Mouse (Mus musculus): ENCODE results near the gene Galr2. TPM values are rescaled to one million over a fixed set of nuclear protein-coding genes. Genes with fewer than 3 reads are reported as not detected.

Galr2 gene
- polyA plus RNA-seq, 1 experiment from 2014 or later, result 0.29 TPM

DNA sequence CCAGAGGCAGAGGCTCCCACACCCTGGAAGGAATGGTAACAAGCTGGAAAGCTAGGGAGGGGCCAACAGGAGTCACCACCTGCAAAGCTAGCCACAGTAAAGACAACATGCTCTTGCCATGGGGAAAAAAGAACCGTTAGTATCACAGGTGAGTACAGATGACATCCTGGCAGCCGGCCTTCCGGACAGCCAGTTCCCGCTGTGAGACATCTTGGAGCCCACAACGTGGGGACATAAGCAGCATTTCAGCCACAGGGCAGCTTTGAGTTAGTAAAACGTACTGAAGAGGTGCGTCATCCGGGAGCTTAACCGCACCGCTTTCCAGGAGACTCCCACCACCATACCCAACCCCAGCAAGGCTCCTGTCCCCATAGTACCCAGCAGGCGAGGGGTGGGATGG is 17.5 kb downstream of the Galr2 start:
- H3K4me3 ChIP-seq (ENCODE audit: low read depth, low read length), result no peak overlapping the region
- no peak for TF ChIP-seq CTCF (IDR thresholded peaks at IDR 0.05; ENCODE audit: low read depth)
- H3K27ac ChIP-seq (ENCODE audit: low read depth, low read length), result no peak overlapping the region
- H3K27me3 ChIP-seq (replicated peaks; ENCODE audit: control insufficient read depth, insufficient read depth, low read length), result no peaks in the 10 kb centered on the region
- no peak overlapping the region for H3K9ac ChIP-seq (ENCODE audit: low read depth, low read length)
- no peak for ATAC-seq
- no peaks in the 10 kb centered on the region for H3K9me3 ChIP-seq (ENCODE audit: control insufficient read depth)
- peaks cover 68% of the 10 kb centered on the region for H3K36me3 ChIP-seq (ENCODE audit: control insufficient read depth, insufficient read depth)
- WGBS, result 86% methylated on average over 11 of the region's 11 CpGs
- no peak overlapping the region for H3K4me2 ChIP-seq (replicated peaks; ENCODE audit: low read depth)
- 0 out of 2 replicates have a peak, but pooled peaks cover 4% of the 10 kb centered on the region for H3K4me1 ChIP-seq (replicated peaks; ENCODE audit: control insufficient read depth, insufficient read depth, low read length)

DNA sequence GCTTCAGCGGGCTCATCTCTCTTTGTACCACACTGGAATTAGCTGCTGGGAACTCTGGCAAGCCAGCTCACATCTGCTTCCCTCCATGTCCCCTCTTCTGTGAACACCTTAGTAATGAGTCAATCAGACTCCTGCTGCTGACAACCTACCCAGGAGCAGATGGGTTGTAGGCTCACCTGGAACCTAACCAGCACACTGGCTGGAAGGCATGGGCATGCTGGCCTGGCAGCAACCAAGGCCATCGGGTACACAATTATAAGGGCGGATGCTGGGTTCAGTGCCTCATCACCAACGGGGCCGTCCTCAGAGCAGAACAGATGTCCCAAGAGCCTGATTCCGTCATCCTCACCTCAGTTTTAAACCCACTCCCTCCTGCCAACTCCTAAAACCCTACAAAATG is 17.9 kb downstream of the Galr2 start:
- no peak for TF ChIP-seq CTCF (IDR thresholded peaks at IDR 0.05; ENCODE audit: low read depth)
- no peak overlapping the region for H3K4me3 ChIP-seq (ENCODE audit: low read depth, low read length)
- no peak overlapping the region for H3K27ac ChIP-seq (ENCODE audit: low read depth, low read length)
- H3K36me3 ChIP-seq (ENCODE audit: control insufficient read depth, insufficient read depth), result peaks cover 72% of the 10 kb centered on the region
- H3K4me2 ChIP-seq (replicated peaks; ENCODE audit: low read depth), result no peak overlapping the region
- H3K27me3 ChIP-seq (replicated peaks; ENCODE audit: control insufficient read depth, insufficient read depth, low read length), result no peaks in the 10 kb centered on the region
- H3K9me3 ChIP-seq (ENCODE audit: control insufficient read depth), result no peaks in the 10 kb centered on the region
- WGBS, result 92% methylated on average over 6 of the region's 6 CpGs
- ATAC-seq, result no peak
- H3K9ac ChIP-seq (ENCODE audit: low read depth, low read length), result no peak overlapping the region
- H3K4me1 ChIP-seq (replicated peaks; ENCODE audit: control insufficient read depth, insufficient read depth, low read length), result 0 out of 2 replicates have a peak, but pooled peaks cover 4% of the 10 kb centered on the region

DNA sequence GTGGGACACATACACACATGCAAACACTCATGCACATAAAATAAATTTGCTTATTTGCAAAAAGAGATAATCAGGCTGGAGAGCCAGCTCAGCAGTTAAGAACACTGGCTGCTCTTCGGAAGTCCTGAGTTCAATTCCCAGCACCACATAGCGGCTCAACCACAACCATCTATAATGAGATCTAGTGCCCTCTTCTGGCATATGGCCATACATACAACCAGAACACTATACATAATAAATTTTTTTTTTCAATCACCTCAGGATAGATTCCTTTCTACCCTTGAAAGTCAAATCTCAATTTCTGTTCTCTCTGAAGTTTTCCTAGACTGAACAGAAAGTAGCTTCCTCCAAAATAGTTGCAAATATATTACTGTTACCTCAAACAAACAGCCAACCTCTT is 24.7 kb downstream of the Galr2 start:
- 0 out of 2 replicates have a peak overlapping the region, but pooled peaks have one; percentile 72 for H3K4me3 ChIP-seq (ENCODE audit: low read depth, low read length)
- H3K4me1 ChIP-seq (replicated peaks; ENCODE audit: control insufficient read depth, insufficient read depth, low read length), result 0 out of 2 replicates have a peak, but pooled peaks cover 3% of the 10 kb centered on the region
- no peaks in the 10 kb centered on the region for H3K27me3 ChIP-seq (replicated peaks; ENCODE audit: control insufficient read depth, insufficient read depth, low read length)
- no peak overlapping the region for H3K9ac ChIP-seq (ENCODE audit: low read depth, low read length)
- H3K4me2 ChIP-seq (replicated peaks; ENCODE audit: low read depth), result peak overlapping the region; percentile 83
- WGBS, result 100% methylated on average over 2 of the region's 2 CpGs
- H3K36me3 ChIP-seq (ENCODE audit: control insufficient read depth, insufficient read depth), result peaks cover 36% of the 10 kb centered on the region
- TF ChIP-seq CTCF (IDR thresholded peaks at IDR 0.05; ENCODE audit: low read depth), result no peak
- H3K27ac ChIP-seq (ENCODE audit: low read depth, low read length), result no peak overlapping the region
- ATAC-seq, result no peak
- no peaks in the 10 kb centered on the region for H3K9me3 ChIP-seq (ENCODE audit: control insufficient read depth)

DNA sequence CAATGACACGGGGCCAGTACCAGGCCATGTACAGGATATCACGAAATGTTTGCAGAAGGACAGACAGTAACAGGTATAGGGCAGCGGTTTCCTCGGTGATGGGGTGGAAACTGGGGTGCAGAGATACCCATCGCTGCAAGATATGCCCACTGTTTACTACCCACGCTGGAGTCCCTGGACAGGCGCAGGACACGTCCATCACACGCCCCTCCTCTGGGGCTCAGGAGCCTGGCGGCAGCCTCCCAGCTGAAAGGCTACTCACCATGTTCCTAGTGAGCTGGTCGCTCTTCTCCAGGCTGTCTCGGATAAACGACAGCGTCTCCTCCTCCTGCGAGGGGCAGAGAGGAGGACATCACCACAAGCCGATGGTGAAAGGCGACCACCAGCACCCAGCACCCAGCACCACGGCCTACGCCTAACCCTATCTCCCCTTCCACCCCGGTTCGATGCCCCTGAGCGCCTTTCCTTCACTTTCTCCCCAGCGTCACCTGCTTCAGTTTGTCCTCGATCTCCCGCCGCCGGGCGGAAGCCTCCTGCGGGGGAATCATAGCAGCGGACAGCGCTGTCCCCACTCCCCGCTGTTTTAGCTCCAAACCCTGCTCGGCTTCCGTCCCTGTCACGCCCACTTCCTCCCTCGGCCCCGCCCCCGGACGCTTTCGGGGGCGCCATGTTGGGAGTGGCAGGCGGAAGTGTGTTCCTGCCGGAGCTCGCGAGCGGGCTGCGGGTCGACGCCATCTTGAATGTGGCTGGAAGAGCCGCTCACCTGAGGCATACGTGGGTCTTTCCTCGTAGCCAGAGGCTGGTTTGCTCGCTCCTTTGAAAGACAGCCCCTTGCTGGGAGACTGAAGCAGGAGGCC is 25.6 kb downstream of the Galr2 start:
- WGBS, result under 1% methylated on average over 53 of the region's 53 CpGs
- H3K4me1 ChIP-seq (replicated peaks; ENCODE audit: control insufficient read depth, insufficient read depth, low read length), result 0 out of 2 replicates have a peak, but pooled peaks cover 3% of the 10 kb centered on the region
- peak overlapping the region; percentile 72 for H3K4me3 ChIP-seq (ENCODE audit: low read depth, low read length)
- H3K27ac ChIP-seq (ENCODE audit: low read depth, low read length), result no peak overlapping the region
- H3K27me3 ChIP-seq (replicated peaks; ENCODE audit: control insufficient read depth, insufficient read depth, low read length), result no peaks in the 10 kb centered on the region
- TF ChIP-seq CTCF (IDR thresholded peaks at IDR 0.05; ENCODE audit: low read depth), result 0 out of 2 replicates have a peak, but pooled peaks have one; percentile 9
- ATAC-seq, result peak; percentile 89
- peaks cover 28% of the 10 kb centered on the region for H3K36me3 ChIP-seq (ENCODE audit: control insufficient read depth, insufficient read depth)
- H3K4me2 ChIP-seq (replicated peaks; ENCODE audit: low read depth), result peak overlapping the region; percentile 83
- H3K9me3 ChIP-seq (ENCODE audit: control insufficient read depth), result no peaks in the 10 kb centered on the region
- peak overlapping the region; percentile 84 for H3K9ac ChIP-seq (ENCODE audit: low read depth, low read length)

DNA sequence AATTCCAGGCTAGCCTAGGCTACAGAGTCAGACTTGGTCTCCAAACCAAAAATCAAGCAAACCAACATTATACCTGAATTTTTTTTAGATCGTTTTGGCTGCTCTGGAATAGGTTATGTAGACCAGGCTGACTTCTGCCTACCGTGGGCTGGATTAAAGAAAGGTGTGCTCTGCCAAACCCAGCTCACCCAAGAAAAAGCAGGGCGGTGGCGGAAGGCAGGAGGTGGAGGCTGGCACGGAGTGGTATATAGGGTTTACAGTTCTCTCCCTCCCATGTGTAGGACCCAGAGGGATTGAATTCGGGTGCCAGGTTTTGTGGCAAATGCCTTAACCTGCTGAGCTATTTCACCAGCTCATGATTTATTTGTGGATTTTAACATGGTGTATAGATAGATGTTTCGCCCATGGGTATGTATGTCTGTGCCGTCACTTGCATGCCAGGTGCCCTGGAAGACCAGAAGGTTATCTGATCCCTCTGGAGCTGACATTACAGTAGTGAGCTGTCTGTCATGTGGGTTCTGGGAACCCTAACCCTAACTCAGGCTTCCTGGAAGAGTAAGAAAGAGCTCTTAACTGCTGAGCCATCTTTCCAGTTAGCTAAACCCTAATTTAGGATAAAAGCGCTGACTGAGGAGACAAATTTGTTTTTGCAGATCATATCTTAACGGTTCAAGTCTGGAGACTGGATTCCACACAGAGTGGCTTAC is 26.4 kb downstream of the Galr2 start, which contains the start of gene Exoc7:
Gene Exoc7 (minus strand): TSS at position 215 of the 707 bp plus-strand sequence.
- H3K27ac ChIP-seq (ENCODE audit: low read depth, low read length), result no peak within 1 kb of the TSS
- H3K9ac ChIP-seq (ENCODE audit: low read depth, low read length), result peak within 1 kb of the TSS; percentile 84
- H3K36me3 ChIP-seq (ENCODE audit: control insufficient read depth, insufficient read depth), result peaks cover 25% of the 10 kb centered on the region
- H3K27me3 ChIP-seq (replicated peaks; ENCODE audit: control insufficient read depth, insufficient read depth, low read length), result no peaks in the 10 kb centered on the region
- WGBS, result 85% methylated on average over 10 of the region's 10 CpGs
- H3K4me1 ChIP-seq (replicated peaks; ENCODE audit: control insufficient read depth, insufficient read depth, low read length), result 0 out of 2 replicates have a peak, but pooled peaks cover 3% of the 10 kb centered on the region
- peak; percentile 16; the same call in 1 of the 2 replicates for ATAC-seq
- H3K9me3 ChIP-seq (ENCODE audit: control insufficient read depth), result no peaks in the 10 kb centered on the region
- H3K4me3 ChIP-seq (ENCODE audit: low read depth, low read length), result peak within 1 kb of the TSS; percentile 72
- no peak for TF ChIP-seq CTCF (IDR thresholded peaks at IDR 0.05; ENCODE audit: low read depth)
- H3K4me2 ChIP-seq (replicated peaks; ENCODE audit: low read depth), result peak within 1 kb of the TSS; percentile 83
